ENCODE assay signal across 9 mouse cellular contexts in genomic region chr10:128369599-128369998, GRCm38 (mm10). TPM values are rescaled to one million over a fixed set of nuclear protein-coding genes. Genes with fewer than 3 reads are reported as not detected.
DNase-seq lines count a peak whose midpoint lies in the region; ATAC-seq and TF ChIP-seq lines count a peak whose summit lies in the region.
"Had no signal": no experiment of that assay in that cellular context is flagged by ENCODE, and none has a peak within 500 bp of the region (broad histone marks: within the 10 kb centered on the region; RNA-seq: fewer than 3 reads in every experiment).

No protein-coding gene starts in this region.

- peak overlapping the region; percentile 80; the same call in 1 of the 2 replicates for H3K4me3 ChIP-seq in left cerebral cortex, adult 2 months
- peak overlapping the region; percentile 70 for H3K4me3 ChIP-seq in embryonic facial prominence, embryonic 13.5 days
- H3K4me3 ChIP-seq in intestine, embryonic 16.5 days (ENCODE audit: low read length): peak overlapping the region; percentile 72; the same call in 1 of the 2 replicates
- H3K4me3 ChIP-seq in neural tube, embryonic 13.5 days: peak overlapping the region; percentile 64

- intact Hi-C loops in left cerebral cortex, adult 2 months (cut with DNase I): loop anchor here (2.0 kb wide), 2 partner anchors 31 to 39 kb away; no protein-coding TSS in a partner anchor

- ATAC-seq in embryonic facial prominence, embryonic 13.5 days (ENCODE audit: insufficient number of reproducible peaks, insufficient read depth, low FRiP score, low TSS enrichment, low read depth): no peak
- no peak for ATAC-seq in intestine, embryonic 16.5 days
- no peak for ATAC-seq in neural tube, embryonic 13.5 days (ENCODE audit: low read depth)

- TF ChIP-seq CTCF in left cerebral cortex, adult 2 months (IDR thresholded peaks at IDR 0.05): no peak

- peaks cover 11% of the 10 kb centered on the region for H3K36me3 ChIP-seq in embryonic facial prominence, embryonic 13.5 days
- H3K36me3 ChIP-seq in intestine, embryonic 16.5 days (ENCODE audit: control insufficient read depth, insufficient read depth, low read length): no peaks in the 10 kb centered on the region
- H3K36me3 ChIP-seq in neural tube, embryonic 13.5 days: peaks cover 10% of the 10 kb centered on the region

- H3K27me3 ChIP-seq in embryonic facial prominence, embryonic 13.5 days: no peaks in the 10 kb centered on the region
- no peaks in the 10 kb centered on the region for H3K27me3 ChIP-seq in intestine, embryonic 16.5 days (replicated peaks; ENCODE audit: control insufficient read depth, insufficient read depth, low read length)
- no peaks in the 10 kb centered on the region for H3K27me3 ChIP-seq in neural tube, embryonic 13.5 days

- 73% methylated on average over 6 of the region's 6 CpGs for WGBS in embryonic facial prominence, embryonic 13.5 days
- WGBS in intestine, embryonic 16.5 days: 67% methylated on average over 6 of the region's 6 CpGs
- 77% methylated on average over 6 of the region's 6 CpGs for WGBS in neural tube, embryonic 13.5 days

- peak overlapping the region; percentile 89 for H3K27ac ChIP-seq in left cerebral cortex, adult 2 months
- peak overlapping the region; percentile 96 for H3K27ac ChIP-seq in embryonic facial prominence, embryonic 13.5 days
- H3K27ac ChIP-seq in intestine, embryonic 16.5 days (ENCODE audit: low read length): peak overlapping the region; percentile 91
- H3K27ac ChIP-seq in neural tube, embryonic 13.5 days (replicated peaks): peak overlapping the region; percentile 98

- DNase-seq in left cerebral cortex, adult 2 months (ENCODE audit: extremely low spot score in 1 of 2, low spot score in 2 of 2): no peak
- DNase-seq in left cerebral cortex, adult 18-20 months (ENCODE audit: low spot score in 2 of 2): no peak
- DNase-seq in right cerebral cortex, postnatal 36 days (ENCODE audit: low spot score in 2 of 2): no peak
- no peak for DNase-seq in embryo, embryonic 10.5 days (ENCODE audit: low spot score)
- DNase-seq in kidney, adult 8-10 months: no peak

- no peaks in the 10 kb centered on the region for H3K9me3 ChIP-seq in embryonic facial prominence, embryonic 13.5 days
- no peaks in the 10 kb centered on the region for H3K9me3 ChIP-seq in intestine, embryonic 16.5 days (ENCODE audit: control insufficient read depth, low read length)
- H3K9me3 ChIP-seq in neural tube, embryonic 13.5 days: no peaks in the 10 kb centered on the region

- peak overlapping the region; percentile 85; the same call in 1 of the 2 replicates for H3K9ac ChIP-seq in embryonic facial prominence, embryonic 13.5 days
- H3K9ac ChIP-seq in intestine, embryonic 16.5 days (ENCODE audit: low read depth, low read length): peak overlapping the region; percentile 76
- peak overlapping the region; percentile 79 for H3K9ac ChIP-seq in neural tube, embryonic 13.5 days

- H3K4me1 ChIP-seq in embryonic facial prominence, embryonic 13.5 days: peaks cover 14% of the 10 kb centered on the region
- peaks cover 6% of the 10 kb centered on the region; the same call in 1 of the 2 replicates for H3K4me1 ChIP-seq in intestine, embryonic 16.5 days (ENCODE audit: control insufficient read depth, insufficient read depth, low read length)
- H3K4me1 ChIP-seq in neural tube, embryonic 13.5 days (replicated peaks): peaks cover 22% of the 10 kb centered on the region

- H3K4me2 ChIP-seq in embryonic facial prominence, embryonic 13.5 days: peak overlapping the region; percentile 89
- H3K4me2 ChIP-seq in intestine, embryonic 16.5 days (ENCODE audit: low read depth, low read length): peak overlapping the region; percentile 88
- H3K4me2 ChIP-seq in neural tube, embryonic 13.5 days: peak overlapping the region; percentile 90

RNA-seq across cellular contexts. Expression of gene Coq10a, which starts 0.8 kb away (rescaled TPM):
- 10 to 100 TPM; 53.0 to 54.6 TPM for total RNA-seq in left cerebral cortex, adult 2 months (2021)
- total RNA-seq in left cerebral cortex, adult 18-20 months (2021): 10 to 100 TPM; 58.5 to 60.4 TPM
- polyA plus RNA-seq in embryonic facial prominence, embryonic 13.5 days (2015; fragmentation: Nextera tagmentation; extraction: Ambion mirVana): 13.1 and 16.2 TPM in 2 replicates
- 2.5 and 3.3 TPM in 2 replicates for polyA plus RNA-seq in intestine, embryonic 16.5 days (2015; fragmentation: Nextera tagmentation; extraction: Ambion mirVana)
- polyA plus RNA-seq in neural tube, embryonic 13.5 days (2015; fragmentation: Nextera tagmentation; extraction: Ambion mirVana): 34.9 and 41.0 TPM in 2 replicates

RNA-seq across cellular contexts. Expression of gene Ankrd52, which starts 7.3 kb away (rescaled TPM):
- total RNA-seq in left cerebral cortex, adult 2 months (2021): 10 to 100 TPM; 60.8 to 63.9 TPM
- 10 to 100 TPM; 51.0 to 52.2 TPM for total RNA-seq in left cerebral cortex, adult 18-20 months (2021)
- 15.0 and 16.0 TPM in 2 replicates for polyA plus RNA-seq in embryonic facial prominence, embryonic 13.5 days (2015; fragmentation: Nextera tagmentation; extraction: Ambion mirVana)
- polyA plus RNA-seq in intestine, embryonic 16.5 days (2015; fragmentation: Nextera tagmentation; extraction: Ambion mirVana): 6.7 and 7.2 TPM in 2 replicates
- polyA plus RNA-seq in neural tube, embryonic 13.5 days (2015; fragmentation: Nextera tagmentation; extraction: Ambion mirVana): 9.5 and 12.1 TPM in 2 replicates

RNA-seq across cellular contexts. Expression of gene Slc39a5, which starts 31.4 kb away (rescaled TPM):
- total RNA-seq in left cerebral cortex, adult 2 months (2021): not detected
- total RNA-seq in left cerebral cortex, adult 18-20 months (2021): not detected
- 0.20 and 0.92 TPM in 2 replicates for polyA plus RNA-seq in embryonic facial prominence, embryonic 13.5 days (2015; fragmentation: Nextera tagmentation; extraction: Ambion mirVana)
- polyA plus RNA-seq in intestine, embryonic 16.5 days (2015; fragmentation: Nextera tagmentation; extraction: Ambion mirVana): 207 and 242 TPM in 2 replicates
- not detected in 2 replicates for polyA plus RNA-seq in neural tube, embryonic 13.5 days (2015; fragmentation: Nextera tagmentation; extraction: Ambion mirVana)
- total RNA-seq: granulocyte monocyte progenitor cell, adult 5-6 weeks had no signal

RNA-seq across cellular contexts. Expression of gene Cs, which starts 32.1 kb away (rescaled TPM):
- total RNA-seq in left cerebral cortex, adult 2 months (2021): 100 to 1,000 TPM; 216 to 218 TPM
- 100 to 1,000 TPM; 222 to 232 TPM for total RNA-seq in left cerebral cortex, adult 18-20 months (2021)
- polyA plus RNA-seq in embryonic facial prominence, embryonic 13.5 days (2015; fragmentation: Nextera tagmentation; extraction: Ambion mirVana): 160 and 179 TPM in 2 replicates
- polyA plus RNA-seq in intestine, embryonic 16.5 days (2015; fragmentation: Nextera tagmentation; extraction: Ambion mirVana): 334 and 347 TPM in 2 replicates
- 228 and 239 TPM in 2 replicates for polyA plus RNA-seq in neural tube, embryonic 13.5 days (2015; fragmentation: Nextera tagmentation; extraction: Ambion mirVana)

RNA-seq across cellular contexts. Expression of gene Nabp2, which starts 41.7 kb away (rescaled TPM):
- total RNA-seq in left cerebral cortex, adult 2 months (2021): 10 to 100 TPM; 87.0 to 91.1 TPM
- 10 to 100 TPM; 81.2 to 85.5 TPM for total RNA-seq in left cerebral cortex, adult 18-20 months (2021)
- 72.3 and 73.0 TPM in 2 replicates for polyA plus RNA-seq in embryonic facial prominence, embryonic 13.5 days (2015; fragmentation: Nextera tagmentation; extraction: Ambion mirVana)
- polyA plus RNA-seq in intestine, embryonic 16.5 days (2015; fragmentation: Nextera tagmentation; extraction: Ambion mirVana): 104 TPM in 2 replicates
- 124 and 129 TPM in 2 replicates for polyA plus RNA-seq in neural tube, embryonic 13.5 days (2015; fragmentation: Nextera tagmentation; extraction: Ambion mirVana)

Comparison
In these comparisons a context has a peak if more than half of its experiments do, and no peak if none do; other contexts are left out.
1. RNA of gene Slc39a5, which starts 31.4 kb away (polyA plus RNA-seq): 207 to 242 TPM in intestine, embryonic 16.5 days; 0.20 to 0.92 TPM in embryonic facial prominence, embryonic 13.5 days and not detected in neural tube, embryonic 13.5 days; every median in the first group is over 100 times any median in the second.
2. Peak in every context shown above with its lines, with median percentiles within 50 percentile points of each other: H3K27ac ChIP-seq, H3K4me3 ChIP-seq, H3K4me2 ChIP-seq and H3K9ac ChIP-seq.